Mouse (Mus musculus): Measurements from ENCODE around the gene Smyd1.

DNA sequence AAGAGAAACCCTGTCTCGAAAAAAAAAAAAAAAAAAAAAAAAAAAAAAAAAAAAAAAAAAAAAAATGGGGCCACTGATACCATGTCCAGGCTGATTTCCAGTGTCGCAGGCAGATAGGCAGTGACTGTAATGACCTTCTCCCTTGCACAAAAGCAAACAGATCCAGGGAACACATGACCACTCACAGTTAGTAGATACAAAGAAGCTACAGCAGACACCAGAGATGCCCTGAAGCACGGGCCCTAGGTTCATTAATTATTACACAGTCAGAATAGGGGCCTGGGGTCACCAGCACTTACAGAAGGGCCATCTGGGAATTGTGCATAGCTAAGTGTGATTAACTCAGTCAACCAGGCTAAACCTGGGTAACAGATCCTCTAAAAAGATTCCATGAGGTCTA is 86.1 kb downstream of the Smyd1 start:
- TF ChIP-seq POLR2A (IDR thresholded peaks at IDR 0.05; ENCODE audit: borderline replicate concordance, insufficient read depth, low read length), result no peak
- TF ChIP-seq CTCF (IDR thresholded peaks at IDR 0.05; ENCODE audit: borderline replicate concordance, insufficient read depth, low read depth, low read length), result no peak

Data from cerebellum, adult 2 months (tissue).